Mouse (Mus musculus) spleen, postnatal 4 days (tissue): ENCODE results near the gene Chm.
"Not testable (repeated sequence)": the region's sequence is repeated elsewhere in the genome, so short reads cannot be mapped to it uniquely, and the experiment has no call there.

Experiments used
- DNase-seq, 2 experiments: peaks; one replicate each; pipeline ENCODE4 v3.0.0; 2022; ENCODE audit warnings: low spot score in 2 of 2

Gene Chm

GRCm38 (mm10) chrX:113185230-113185985, at the start of gene Chm:
TSS of gene Chm (minus strand) at chrX:113185517.
- peak; percentile 15 to 63 for DNase-seq

- DNase-seq = no peak
Measured at GRCm38 (mm10) chrX:113193901-113194300, 8.6 kb upstream of the Chm start.

- no peak for DNase-seq
Measured at GRCm38 (mm10) chrX:113184569-113185229, 618 bp downstream of the Chm start.

GRCm38 (mm10) chrX:113180856-113181255, 4.5 kb downstream of the Chm start:
- not testable (repeated sequence) for DNase-seq

GRCm38 (mm10) chrX:113172766-113173165, 12.6 kb downstream of the Chm start:
- DNase-seq = no peak

- no peak for DNase-seq
Measured at GRCm38 (mm10) chrX:113172271-113172670, 13.0 kb downstream of the Chm start.

GRCm38 (mm10) chrX:113160268-113160860, 25.0 kb downstream of the Chm start:
- DNase-seq = no peak

- no peak for DNase-seq
Measured at GRCm38 (mm10) chrX:113084171-113084570, 101.1 kb downstream of the Chm start.

- no peak for DNase-seq
Measured at GRCm38 (mm10) chrX:113076053-113076452, 109.3 kb downstream of the Chm start.

GRCm38 (mm10) chrX:113074823-113075222, 110.5 kb downstream of the Chm start:
- DNase-seq = no peak

GRCm38 (mm10) chrX:113003621-113004020, 181.7 kb downstream of the Chm start:
- no peak for DNase-seq

- no peak for DNase-seq
Measured at GRCm38 (mm10) chrX:113002192-113002591, 183.1 kb downstream of the Chm start.
